Mouse (Mus musculus) ES-Bruce4 (cell line): ENCODE results near the gene Gp1ba.

Experiments used
- CTCF ChIP-seq: IDR thresholded peaks from one replicate; pipeline ENCODE4 v1.8.1; 2011; ENCODE audit warnings: low read depth, low read length
- EP300 ChIP-seq: IDR thresholded peaks from 2 replicates; pipeline ENCODE4 v1.6.1; 2011; ENCODE audit warnings: low read depth, low read length; ENCODE audit not compliant: insufficient read depth
- POLR2A ChIP-seq: IDR thresholded peaks from one replicate; pipeline ENCODE4 v1.8.1; 2011; ENCODE audit warnings: low read length; ENCODE audit not compliant: insufficient read depth

GRCm38 (mm10) chr11:70683640-70684039 is 44.7 kb downstream of the Gp1ba start:
- no peak for TF ChIP-seq CTCF
- TF ChIP-seq POLR2A = no peak
- no peak for TF ChIP-seq EP300
